Mouse (Mus musculus) Patski (cell line): Measurements from ENCODE around the gene Nbeal2. TPM values are rescaled to one million over a fixed set of nuclear protein-coding genes. Genes with fewer than 3 reads are reported as not detected.

Source experiments
- ATAC-seq: fragments of 100-300 bp; one replicate; pipeline ENCODE4 v1.8.0; 2021
- CTCF ChIA-PET: fragments of 350-600 bp; sonication (Branson Sonifier 250); formaldehyde crosslinking; loops from one replicate; lab custom pipeline; 2022; ENCODE audit warnings: inconsistent platforms; lab: Charles Lee
- POLR2A ChIA-PET: fragments of 350-600 bp; sonication (Branson Sonifier 250); formaldehyde crosslinking; loops from one replicate; lab custom pipeline; 2022; ENCODE audit warnings: antibody characterized with exemption, inconsistent platforms; lab: Charles Lee
- DNase-seq: peaks from one replicate; pipeline ENCODE4 v3.0.0-alpha.2; 2011; ENCODE audit warnings: low read depth, low spot score
- H3K27me3 ChIP-seq: fragments of 371-371 bp; one replicate; pipeline ENCODE4 v1.5.1; 2021
- CTCF ChIP-seq: fragments of 100-300 bp; IDR thresholded peaks from one replicate; pipeline ENCODE4 v1.5.1; 2021
- in situ Hi-C: fragments of 300-500 bp; cut with MboI; formaldehyde crosslinking; loops from 3 replicates; pipeline ENCODE4 v1.11.1; 2018; ENCODE audit warnings: low pct_unique_long_range_greater_than_20kb, mixed read lengths
- polyA plus RNA-seq: library from polyadenylated mRNA; unstranded; gene quantifications from one replicate; pipeline ENCODE4 v1.2.3, GENCODE M21; 2021

The Nbeal2 gene
- polyA plus RNA-seq, 1 experiment from 2014 or later, result 20.0 TPM

DNA sequence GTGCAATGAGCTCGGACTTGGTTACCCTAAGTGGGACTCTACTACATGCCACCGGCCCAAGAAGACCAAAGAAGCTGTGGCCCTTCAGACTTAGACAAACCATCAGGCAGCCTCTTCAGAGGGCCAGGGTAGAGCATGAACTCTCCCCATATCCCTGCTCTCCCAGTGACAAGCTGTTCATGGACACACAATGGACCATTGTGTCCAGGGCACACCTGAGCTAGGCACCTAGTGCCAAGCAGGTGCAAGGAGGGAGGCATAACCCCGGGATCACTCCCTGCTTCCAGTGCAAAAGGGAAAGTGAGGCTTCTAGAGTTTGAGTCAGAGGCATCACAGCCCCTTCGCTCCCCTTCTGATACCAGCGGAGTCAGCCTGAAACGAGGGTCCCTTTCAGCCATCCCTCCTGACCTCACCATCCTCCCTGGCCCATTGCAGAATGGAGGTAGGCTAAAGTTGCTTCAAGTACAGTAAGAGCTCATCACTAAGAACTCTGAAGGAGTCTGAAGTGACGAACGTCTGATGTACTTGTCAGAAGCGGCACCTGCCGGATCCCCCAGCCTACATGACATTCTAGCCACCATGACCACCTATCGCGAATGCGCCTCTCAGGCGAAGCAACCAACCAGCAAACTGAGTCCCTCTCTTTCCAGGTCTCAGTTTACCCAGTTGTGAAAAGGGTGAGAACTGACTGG, 852 bp downstream of the Nbeal2 start:
- ChIA-PET POLR2A (interaction anchor here (0.9 kb wide), 1 partner anchor 12 kb away, joined by 4 read pairs; no protein-coding TSS in a partner anchor), CTCF (interaction anchor here (1.0 to 2.3 kb wide), 5 partner anchors 20 to 56 kb away, joined by 3 to 9 read pairs (median 4); no protein-coding TSS in a partner anchor)
- H3K27me3 ChIP-seq, result no peaks in the 10 kb centered on the region
- in situ Hi-C loops, result loop anchor here (5.0 kb wide), 1 partner anchor 39 kb away; no protein-coding TSS in a partner anchor
- no peak for DNase-seq
- ATAC-seq, result no peak
- TF ChIP-seq CTCF, result no peak

DNA sequence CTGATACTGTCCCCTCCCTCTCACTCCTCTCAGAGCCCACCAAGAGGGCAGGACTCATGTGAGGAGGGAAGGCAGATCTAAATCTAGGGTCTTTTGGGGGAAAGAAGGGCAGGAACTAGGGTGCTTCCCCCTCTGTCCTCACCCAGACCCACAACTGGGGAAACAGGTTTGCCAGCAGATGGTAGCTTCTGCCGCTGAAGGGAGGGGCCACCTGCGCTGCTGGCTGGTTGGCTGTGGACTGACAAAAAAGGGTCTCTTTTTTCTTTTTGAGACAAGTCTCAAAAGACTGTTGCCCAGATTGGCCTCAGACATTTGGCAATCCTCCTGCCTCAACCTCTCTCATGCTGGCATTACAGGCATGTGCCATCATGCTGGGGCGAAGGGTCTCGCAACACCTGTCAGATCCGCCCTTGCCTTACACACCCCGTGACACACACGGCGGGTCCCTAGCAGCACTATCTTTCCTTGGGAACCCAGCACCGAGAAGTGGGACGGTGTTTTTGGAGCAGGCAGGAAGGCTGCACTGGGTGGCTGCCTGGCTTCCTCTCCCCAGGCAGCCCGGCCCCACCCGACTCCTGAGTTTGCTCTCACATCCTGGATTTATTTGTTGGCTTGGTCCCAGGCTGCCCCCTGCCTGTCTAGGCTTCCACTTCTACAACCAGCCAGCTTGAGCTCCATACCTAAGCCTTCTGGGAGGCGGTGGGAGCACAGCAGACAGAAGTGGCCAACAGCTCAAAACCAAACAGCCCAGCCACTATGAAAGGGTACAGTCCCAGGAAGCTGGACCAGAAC, 1.8 kb downstream of the Nbeal2 start:
- in situ Hi-C loops, result loop anchor here (5.0 kb wide), 1 partner anchor 40 kb away; no protein-coding TSS in a partner anchor
- no peak for ATAC-seq
- DNase-seq, result no peak

DNA sequence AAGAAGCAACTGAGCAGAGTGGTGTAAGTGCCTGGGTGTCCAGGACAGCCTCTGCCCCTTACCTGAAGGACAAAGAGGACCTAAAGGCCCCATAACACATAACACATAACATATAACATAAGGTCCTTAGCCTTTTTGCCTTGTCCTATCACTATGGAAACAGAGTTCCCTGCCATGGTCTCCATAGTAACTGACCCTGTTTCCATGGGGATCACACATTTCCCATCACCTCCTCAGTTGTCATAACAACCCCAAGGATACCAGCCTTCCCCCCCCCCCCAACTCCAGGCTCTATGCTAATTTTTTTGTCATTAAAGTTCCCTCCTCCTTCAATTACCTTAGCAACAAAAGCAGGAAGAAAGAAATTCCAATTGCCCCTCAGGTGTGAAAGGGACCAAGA, 4.2 kb downstream of the Nbeal2 start:
- no peak for ATAC-seq

More for the DNA sequence above, 1.8 kb downstream of the Nbeal2 start:
- POLR2A ChIA-PET, result no interaction called here
- CTCF ChIA-PET, result interaction anchor here (1.3 to 2.3 kb wide), 4 partner anchors 19 to 57 kb away, joined by 3 to 9 read pairs (median 4); no protein-coding TSS in a partner anchor
- H3K27me3 ChIP-seq, result no peaks in the 10 kb centered on the region
- TF ChIP-seq CTCF, result no peak

DNA sequence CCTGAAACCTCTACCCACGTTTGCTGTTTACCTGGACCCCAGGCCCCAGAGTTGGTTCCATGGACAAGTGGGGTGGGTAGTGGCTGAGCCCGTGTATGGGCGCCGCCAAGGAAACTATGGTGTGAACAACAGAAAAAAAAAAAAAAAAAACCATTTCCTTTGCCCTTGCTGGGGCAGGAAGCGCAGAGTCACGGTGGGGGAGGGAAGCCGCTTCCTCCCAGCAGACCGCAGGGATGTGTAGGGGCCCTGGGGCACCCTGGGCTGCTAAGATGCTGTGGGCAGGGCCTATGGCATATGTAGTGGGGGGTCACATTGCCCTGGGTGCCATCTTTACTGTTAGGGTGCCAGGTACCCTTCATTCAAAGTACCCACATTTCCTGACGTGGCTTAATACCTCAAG, 8.7 kb downstream of the Nbeal2 start:
- in situ Hi-C loops, result loop anchor here (10.0 kb wide), 1 partner anchor 230 kb away; the partner anchor contains the start of gene Als2cl
- no peak for TF ChIP-seq CTCF
- no peaks in the 10 kb centered on the region for H3K27me3 ChIP-seq
- POLR2A ChIA-PET, result interaction anchor here (1.1 kb wide), 1 partner anchor 11 kb away, joined by 3 read pairs; no protein-coding TSS in a partner anchor
- ATAC-seq (no peak), DNase-seq (no peak)
- CTCF ChIA-PET, result no interaction called here

More for the DNA sequence above, 4.2 kb downstream of the Nbeal2 start:
- in situ Hi-C loops, result loop anchor here (5.0 to 10.0 kb wide), 2 partner anchors 43 to 225 kb away; partner anchors contain the start of gene Als2cl
- CTCF ChIA-PET, result interaction anchor here (1.5 kb wide), 1 partner anchor 132 kb away, joined by 3 read pairs; no protein-coding TSS in a partner anchor
- no peaks in the 10 kb centered on the region for H3K27me3 ChIP-seq
- POLR2A ChIA-PET, result no interaction called here
- TF ChIP-seq CTCF, result no peak
- DNase-seq, result no peak

DNA sequence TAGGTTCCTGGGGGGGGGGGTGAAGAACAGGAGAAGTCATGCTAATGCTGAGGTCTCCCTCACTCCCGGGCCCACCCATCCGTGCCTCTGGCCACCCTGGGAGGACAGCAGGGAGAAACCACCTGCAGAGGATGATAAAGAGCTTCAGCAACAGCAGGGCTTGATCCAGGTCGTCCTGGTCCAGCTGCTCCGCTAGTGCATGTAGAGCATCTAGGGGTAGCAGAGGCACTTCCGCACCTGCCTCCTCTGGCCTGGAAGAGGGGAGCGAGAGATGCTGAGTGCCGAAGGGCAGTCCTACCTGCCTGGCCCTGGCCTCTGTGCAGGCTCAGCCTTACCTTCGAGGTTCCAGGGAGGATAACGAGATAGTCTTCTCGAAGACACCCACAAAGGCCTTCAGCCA, 9.7 kb downstream of the Nbeal2 start:
- TF ChIP-seq CTCF, result no peak
- no peak for DNase-seq
- in situ Hi-C loops, result loop anchor here (10.0 kb wide), 1 partner anchor 231 kb away; the partner anchor contains the start of gene Als2cl
- ChIA-PET POLR2A (interaction anchor here (1.1 kb wide), 1 partner anchor 11 kb away, joined by 3 read pairs; no protein-coding TSS in a partner anchor), CTCF (no interaction called here)
- ATAC-seq, result no peak
- H3K27me3 ChIP-seq, result no peaks in the 10 kb centered on the region

DNA sequence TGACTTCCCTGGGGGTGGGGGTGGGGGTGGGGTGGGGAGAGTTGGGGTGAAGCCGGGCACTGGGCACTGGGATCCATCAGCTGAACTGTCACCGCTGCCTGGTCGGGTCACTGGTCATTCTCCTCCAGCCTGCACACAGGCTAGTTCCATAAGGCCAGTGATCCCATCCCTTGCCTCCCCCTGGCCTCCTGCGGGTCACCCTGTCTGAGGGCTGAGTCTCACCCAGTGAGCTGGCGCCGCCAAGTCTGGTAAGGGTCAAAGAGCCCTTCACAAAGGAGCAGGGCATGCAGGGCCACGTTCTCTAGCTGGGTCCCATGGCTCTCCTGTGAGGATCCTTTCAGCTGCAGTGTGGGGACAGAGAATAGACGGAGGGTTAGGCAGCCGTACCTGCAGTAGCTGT, 10.2 kb downstream of the Nbeal2 start:
- no peak for TF ChIP-seq CTCF
- ATAC-seq (no peak), DNase-seq (no peak)
- in situ Hi-C loops, result loop anchor here (10.0 kb wide), 1 partner anchor 231 kb away; the partner anchor contains the start of gene Als2cl
- no peaks in the 10 kb centered on the region for H3K27me3 ChIP-seq
- POLR2A ChIA-PET, result no interaction called here
- CTCF ChIA-PET, result no interaction called here

DNA sequence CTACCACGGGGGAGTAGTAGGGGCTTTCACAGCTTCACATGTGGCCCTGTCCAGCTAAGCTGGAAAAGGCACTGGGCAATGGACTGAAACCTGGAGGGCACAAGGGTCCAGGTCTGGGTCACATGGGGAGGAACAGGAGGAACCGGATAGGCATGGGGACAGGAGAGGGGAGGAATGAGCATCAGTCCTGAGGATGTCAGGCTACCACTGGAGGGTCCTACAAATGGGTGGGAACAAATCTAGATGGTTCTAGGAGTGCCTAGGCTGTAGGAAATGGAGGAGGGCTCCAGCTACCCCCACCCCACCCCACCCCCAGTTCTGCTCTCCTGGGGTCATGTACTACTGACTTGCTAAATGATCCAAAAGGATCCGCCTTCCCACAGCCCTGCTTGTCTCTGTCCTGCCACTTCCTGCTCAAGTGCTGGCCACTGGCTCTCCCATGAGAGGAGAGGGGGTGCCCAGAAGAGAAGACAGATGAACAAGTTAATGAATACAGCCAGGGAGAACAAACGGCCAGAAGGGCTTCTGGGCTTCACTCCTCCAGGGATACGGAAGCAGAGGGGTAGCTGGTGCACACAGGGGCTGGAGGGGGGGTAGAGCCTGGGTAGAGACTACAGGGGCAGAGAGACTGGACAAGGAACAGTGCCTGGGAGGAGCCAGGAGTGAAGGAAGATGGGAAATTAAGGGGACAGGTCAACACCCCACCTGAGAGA, 11.0 kb downstream of the Nbeal2 start:
- TF ChIP-seq CTCF, result no peak
- DNase-seq (no peak), ATAC-seq (no peak)
- ChIA-PET POLR2A (no interaction called here), CTCF (no interaction called here)
- no peaks in the 10 kb centered on the region for H3K27me3 ChIP-seq
- in situ Hi-C loops, result loop anchor here (10.0 kb wide), 1 partner anchor 232 kb away; the partner anchor contains the start of gene Als2cl

- in situ Hi-C loops, result loop anchor here (10.0 kb wide), 1 partner anchor 234 kb away; the partner anchor contains the start of gene Als2cl
- no peak for TF ChIP-seq CTCF
- ATAC-seq (no peak), DNase-seq (no peak)
- POLR2A ChIA-PET, result interaction anchor here (1.3 kb wide), 1 partner anchor 12 kb away, joined by 4 read pairs; no protein-coding TSS in a partner anchor
- CTCF ChIA-PET, result interaction anchor here (1.9 to 2.5 kb wide), 2 partner anchors 11 to 69 kb away, joined by 5 to 8 read pairs; no protein-coding TSS in a partner anchor
- H3K27me3 ChIP-seq, result no peaks in the 10 kb centered on the region
These were observed 13.0 kb downstream of the Nbeal2 start for GRCm38 (mm10) chr9:110641006-110641405.

DNA sequence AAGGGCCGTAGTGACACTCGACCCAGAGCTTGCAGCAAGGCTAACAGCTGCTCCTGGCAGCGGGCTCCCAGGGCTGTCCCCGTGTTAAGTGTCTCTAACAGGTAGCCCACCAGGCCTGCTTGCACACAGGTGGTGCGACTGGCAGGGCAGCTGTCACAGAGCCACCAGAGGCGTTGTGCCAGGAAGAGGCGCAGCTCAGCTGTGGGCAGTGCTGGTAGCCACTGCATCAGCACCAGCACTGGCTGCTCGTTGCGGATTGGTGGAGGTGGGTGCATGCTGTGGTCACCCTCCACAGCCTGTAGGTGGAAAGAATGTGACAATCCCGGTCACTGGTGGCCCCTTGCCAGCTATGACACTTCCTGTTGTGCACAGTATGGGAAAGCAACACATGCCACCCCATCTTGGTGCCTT, 15.3 kb downstream of the Nbeal2 start:
- TF ChIP-seq CTCF, result no peak
- H3K27me3 ChIP-seq, result no peaks in the 10 kb centered on the region
- CTCF ChIA-PET, result interaction anchor here (2.5 kb wide), 1 partner anchor 71 kb away, joined by 8 read pairs; no protein-coding TSS in a partner anchor
- DNase-seq, result no peak
- ATAC-seq, result no peak
- in situ Hi-C loops, result no loop called here
- POLR2A ChIA-PET, result no interaction called here
